Mouse (Mus musculus) MEL-GATA-1-ER (cell line): ENCODE results near the gene Rps6ka2.
"Not testable (repeated sequence)": the region's sequence is repeated elsewhere in the genome, so short reads cannot be mapped to it uniquely, and the experiment has no call there.

Experiments used
- DNase-seq: peaks from one replicate; pipeline ENCODE4 v3.0.0-alpha.2; 2012; ENCODE audit warnings: low read depth; ENCODE audit errors: extremely low read depth

The Rps6ka2 gene

DNA sequence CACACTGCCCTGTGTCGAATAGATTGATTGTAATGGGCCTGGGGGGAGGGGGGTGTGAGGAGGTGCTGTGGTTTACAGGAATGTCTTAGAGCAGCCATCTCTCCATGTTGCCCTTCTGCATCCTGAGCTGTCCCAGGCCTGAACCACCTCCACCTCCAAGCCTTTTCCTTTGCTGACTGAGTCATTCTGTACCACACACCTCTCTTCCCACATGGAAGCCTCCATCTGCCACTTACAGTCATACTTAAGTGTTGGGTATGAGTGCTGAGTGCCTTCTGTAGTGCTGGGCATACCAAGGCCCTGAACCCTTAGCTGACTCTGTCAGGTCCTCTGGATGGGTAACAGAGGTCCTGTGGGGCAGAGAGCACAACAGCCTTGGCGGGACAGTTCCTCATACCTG lies 97.9 kb downstream of the Rps6ka2 start:
- DNase-seq, result no peak

DNA sequence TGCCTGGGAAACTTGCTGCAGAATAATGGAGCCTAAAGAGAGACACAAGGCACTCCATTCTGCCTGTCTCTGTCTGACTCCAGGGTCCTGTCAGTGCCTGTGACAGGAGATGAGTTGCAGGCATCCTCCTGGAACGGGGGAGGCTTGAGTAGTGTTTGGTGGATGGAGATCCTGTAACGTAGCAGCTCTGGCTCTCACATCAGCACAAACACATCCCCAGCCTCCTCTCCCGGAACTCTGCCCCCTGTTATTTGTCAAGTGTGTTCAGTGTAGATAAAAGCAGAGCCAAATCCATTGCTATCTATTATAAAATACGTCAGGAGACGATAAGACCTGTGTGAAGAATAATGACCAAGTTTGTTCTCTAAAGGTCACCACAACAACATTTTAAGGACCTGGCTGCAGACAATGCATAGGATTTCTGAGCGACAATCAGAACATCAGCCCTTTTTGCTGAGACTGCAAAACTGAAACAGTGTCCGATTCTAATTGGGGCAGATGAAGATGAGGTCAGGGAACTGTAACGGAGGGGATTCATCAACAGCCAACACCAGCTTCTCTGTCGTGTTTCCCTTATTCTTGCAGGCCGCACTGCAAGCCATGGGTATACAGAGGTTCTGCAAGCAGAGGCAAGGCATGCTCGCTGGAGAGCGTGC lies 99.4 kb downstream of the Rps6ka2 start:
- DNase-seq, result peak; percentile 2

DNA sequence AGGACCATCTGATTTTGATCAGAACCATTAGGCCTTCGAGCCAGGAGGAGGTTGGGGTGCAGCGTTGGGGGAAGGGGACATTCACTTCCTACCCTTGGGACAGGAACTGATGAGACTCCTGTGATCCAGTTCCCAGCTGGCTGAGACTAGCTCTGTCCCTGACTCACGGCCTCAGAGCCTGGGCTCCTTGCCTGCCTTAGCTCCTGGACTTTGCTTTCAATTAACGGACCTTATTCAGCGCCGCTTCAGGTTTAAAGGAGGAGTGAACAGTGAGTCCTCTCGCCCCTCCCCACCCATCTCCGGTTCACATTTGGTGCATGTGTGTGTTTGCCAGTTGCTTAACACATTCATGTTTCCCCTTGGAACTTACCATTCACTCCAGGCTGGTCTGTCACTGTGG lies 100.6 kb downstream of the Rps6ka2 start:
- no peak for DNase-seq

- no peak for DNase-seq
Observed at GRCm38 (mm10) chr17:7271522-7272134, 101.7 kb downstream of the Rps6ka2 start.

- DNase-seq, result no peak
Observed at GRCm38 (mm10) chr17:7273054-7273453, 103.1 kb downstream of the Rps6ka2 start.

DNA sequence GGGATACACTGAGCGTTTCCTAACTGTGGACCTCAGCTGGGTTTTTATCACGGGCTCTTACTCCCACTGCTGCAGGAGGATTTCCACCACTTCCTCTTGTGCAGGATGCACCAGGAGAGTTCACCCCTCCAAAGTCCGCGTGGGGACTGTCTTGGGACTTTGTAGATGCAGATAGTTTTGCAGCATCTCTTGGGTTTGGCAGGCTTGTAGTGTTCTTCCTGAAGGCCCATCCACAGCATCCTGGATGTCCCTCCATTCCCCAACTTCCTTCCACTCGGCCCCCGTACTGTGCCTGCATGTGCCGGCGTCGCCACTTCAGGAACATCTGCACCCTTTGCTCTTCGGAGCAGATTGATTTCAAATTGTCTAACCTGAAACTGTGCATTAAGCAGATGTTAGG lies 103.9 kb downstream of the Rps6ka2 start:
- DNase-seq, result no peak

GRCm38 (mm10) chr17:7278702-7279242 lies 108.9 kb downstream of the Rps6ka2 start:
- DNase-seq, result no peak

- no peak for DNase-seq
Observed at GRCm38 (mm10) chr17:7279251-7279650, 109.3 kb downstream of the Rps6ka2 start.

DNA sequence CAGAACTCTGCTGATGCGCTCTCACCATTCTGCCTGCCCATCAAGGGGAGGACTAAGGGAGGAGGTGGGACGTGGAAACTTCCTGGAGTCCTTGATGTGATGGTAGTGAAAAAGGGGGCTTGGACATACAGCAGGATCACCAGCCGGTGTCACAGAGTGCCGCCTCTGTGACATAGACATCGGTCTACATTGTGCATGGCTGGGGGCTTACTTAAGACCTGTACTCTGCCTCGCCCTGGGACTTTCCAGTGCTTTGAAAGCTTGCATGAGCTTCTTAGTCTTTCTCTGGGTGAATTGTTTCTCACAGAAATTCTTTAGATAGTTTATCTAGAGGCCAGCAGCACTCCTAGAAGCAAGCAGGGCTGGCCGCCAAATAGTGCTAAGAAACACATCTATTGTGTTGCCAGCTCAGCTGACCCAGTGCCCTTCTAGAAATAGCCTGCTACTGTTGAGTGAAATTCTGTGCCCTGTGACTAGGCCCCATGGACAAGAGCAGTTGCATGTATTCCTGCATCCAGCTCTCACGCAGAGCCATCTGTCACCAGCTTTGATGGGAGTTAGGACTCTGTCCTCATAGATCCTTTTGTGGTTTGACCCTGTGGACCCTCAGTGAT lies 114.5 kb downstream of the Rps6ka2 start:
- DNase-seq, result no peak

DNA sequence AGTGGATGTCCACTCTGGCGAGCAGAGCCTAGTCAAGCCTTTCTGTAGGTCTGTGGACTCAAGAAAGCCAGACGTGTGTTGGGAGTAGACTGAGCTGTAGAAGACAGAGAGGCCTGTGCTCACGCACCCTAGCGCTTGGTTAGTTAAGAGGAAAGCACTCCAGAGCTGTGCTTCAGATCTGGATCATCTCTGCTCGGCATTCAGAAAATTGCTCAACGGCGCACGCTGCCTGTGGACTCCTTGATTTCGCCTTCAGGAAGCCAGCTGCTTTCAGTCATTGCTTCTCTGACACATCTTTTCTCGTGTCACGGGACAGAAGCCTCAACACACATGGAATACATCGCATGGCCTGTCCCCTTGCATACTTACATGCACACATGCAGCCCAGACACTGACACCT lies 115.4 kb downstream of the Rps6ka2 start:
- no peak for DNase-seq

- DNase-seq, result no peak
Observed at GRCm38 (mm10) chr17:7286422-7287050, 116.6 kb downstream of the Rps6ka2 start.

DNA sequence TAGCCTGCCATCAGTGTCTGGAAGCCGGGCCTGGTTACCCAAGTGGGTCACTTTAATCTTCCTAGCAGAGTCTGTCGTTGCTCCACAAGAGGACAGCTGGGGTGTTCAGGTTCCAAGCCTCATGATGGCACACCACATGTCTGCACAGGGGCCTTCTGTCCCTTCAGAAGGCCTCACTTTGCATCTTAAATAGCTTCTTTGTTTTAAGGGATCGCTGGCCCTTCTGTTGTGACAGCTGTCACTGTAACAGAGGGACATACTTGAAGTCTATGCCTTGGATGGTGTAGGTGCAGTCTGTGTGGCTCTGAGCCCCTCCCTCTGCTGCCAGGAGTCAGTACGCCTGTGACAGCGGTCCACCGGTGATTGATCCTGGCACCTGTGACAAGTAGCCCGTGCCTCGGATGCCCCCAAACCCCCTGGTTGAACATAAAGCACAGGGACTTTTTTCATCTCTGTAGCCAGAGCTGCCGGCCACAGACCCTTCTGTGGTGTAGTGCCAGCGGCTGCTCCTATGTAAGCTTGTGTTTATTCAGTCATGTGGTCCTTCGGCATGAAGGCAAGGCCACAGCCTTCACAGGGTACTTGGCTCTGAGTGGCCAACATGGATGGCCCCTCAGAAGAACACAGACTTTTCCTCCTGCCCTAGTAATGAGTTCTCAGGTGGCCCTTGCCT lies 122.2 kb downstream of the Rps6ka2 start:
- no peak for DNase-seq

DNA sequence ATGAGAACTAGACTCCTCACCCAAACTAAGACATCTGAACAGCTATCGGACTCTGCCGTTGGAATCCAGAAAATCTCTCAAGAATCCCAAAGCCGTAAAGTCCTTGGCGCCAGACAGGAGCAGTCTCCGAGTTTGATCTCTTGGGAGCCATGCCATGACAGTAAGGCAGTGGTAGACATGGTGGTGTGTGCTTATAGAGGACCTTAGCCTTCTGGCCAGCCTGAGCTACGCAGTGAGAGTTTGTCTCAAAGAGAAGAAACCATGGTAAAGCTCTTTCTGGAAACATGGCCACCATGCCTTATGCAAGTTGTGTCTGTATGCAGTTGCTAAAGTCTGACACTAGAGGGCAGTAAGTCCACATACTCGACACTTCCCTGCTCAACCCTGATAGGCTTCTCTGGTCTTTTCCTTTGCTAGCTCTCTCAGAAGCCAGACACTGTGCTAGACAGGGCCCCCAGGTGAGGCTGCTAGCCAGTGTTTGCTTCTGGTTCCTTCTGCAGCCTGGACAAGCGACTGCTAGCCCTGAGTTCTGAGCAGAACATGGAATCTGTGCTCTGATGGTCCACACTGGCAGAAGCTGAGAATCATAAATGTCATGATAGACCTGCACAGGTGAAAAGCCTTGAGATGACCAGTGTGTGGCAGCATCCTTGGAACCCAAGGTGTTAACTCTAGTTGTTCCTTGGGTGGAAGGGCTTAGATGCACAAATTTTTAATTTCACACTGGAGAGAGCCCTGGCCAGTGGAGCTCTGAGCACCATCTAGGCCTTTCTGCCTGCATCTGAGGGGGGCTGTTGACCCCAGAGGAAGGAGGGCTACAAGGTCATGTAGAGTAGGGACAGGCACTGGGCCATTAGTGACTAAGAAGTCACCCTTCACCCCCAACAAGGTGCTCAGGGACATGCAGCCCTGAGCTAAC lies 136.6 kb downstream of the Rps6ka2 start:
- DNase-seq, result not testable (repeated sequence)

DNA sequence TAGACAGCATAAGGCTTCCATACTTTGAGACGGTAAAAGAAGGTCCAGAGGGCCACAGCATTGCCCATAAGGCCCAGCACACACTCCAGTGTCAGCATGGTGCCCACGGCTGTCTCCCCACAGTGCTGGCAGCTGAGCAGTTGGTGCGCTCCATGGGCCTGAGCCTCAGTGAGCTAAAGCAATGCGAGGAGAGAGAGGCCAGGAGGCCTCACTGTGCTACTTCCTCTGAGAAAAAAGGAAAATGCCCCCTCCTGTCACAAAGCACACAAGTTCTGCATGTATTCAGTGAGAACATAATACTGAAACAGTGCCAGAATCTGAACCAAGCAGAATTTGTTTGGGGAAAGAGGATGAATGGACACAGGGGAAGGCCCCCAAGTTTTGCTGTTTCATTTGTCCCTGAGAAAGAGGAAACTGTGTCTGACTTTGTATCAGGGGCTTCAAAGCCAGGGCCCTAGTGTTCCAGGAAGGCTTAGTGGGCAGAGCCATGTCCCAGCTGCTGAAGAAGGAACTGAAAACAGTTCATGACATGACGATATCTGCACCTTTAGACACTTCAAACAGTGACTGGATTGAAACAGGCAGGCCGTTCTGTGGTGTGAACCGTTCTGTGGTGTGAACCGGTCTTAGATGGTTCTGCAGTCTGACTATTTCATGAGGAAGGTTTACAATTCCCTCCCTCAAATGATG lies 145.9 kb downstream of the Rps6ka2 start:
- DNase-seq, result not testable (repeated sequence)

- DNase-seq, result not testable (repeated sequence)
Observed at GRCm38 (mm10) chr17:7319789-7320188, 149.9 kb downstream of the Rps6ka2 start.

- DNase-seq, result not testable (repeated sequence)
Observed at GRCm38 (mm10) chr17:7324346-7324745, 154.4 kb downstream of the Rps6ka2 start, which contains the start of gene Tcp10a. Gene Tcp10a (plus strand): TSS chr17:7324646.

GRCm38 (mm10) chr17:7326415-7326814 lies 156.5 kb downstream of the Rps6ka2 start:
- not testable (repeated sequence) for DNase-seq

GRCm38 (mm10) chr17:7332745-7333144 lies 162.8 kb downstream of the Rps6ka2 start:
- DNase-seq, result not testable (repeated sequence)

DNA sequence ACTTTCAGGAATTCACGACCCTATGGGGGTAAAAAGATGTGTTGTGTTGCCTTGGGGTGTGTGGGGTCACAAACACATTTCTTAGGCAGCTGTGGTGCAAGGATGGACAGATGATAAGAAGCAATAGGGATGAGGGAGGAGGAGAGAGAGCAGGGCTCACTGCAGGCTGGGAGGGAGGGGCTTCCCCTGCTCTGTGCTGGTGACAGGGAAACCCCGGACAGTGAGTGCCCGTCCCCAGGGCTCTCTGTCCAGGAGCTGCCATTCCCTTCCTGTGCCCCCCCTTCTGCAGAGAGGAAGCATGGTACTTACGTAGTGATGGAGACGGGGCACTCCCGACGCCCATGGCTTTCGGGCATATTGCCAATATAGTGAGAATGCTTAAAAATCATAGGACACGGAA lies 167.5 kb downstream of the Rps6ka2 start:
- not testable (repeated sequence) for DNase-seq

DNA sequence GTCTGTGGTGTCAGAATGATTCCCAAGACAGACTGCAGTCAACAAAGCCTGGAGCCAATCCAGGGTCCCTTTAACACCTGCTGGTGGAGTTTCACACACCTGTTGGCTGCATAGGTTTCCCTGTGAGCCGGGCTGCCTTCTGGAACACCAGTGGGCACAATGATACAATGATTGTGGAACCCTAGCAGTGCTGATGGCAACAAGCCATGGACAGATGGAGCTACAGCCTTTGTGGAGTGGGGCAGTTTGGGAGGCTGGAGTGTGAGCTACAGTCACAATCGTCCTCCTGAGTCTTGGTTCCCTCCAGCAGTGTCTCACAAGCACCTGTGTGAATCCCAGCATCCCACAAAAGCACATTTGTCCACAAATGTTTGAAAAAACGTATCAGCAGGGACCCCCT lies 178.8 kb downstream of the Rps6ka2 start:
- not testable (repeated sequence) for DNase-seq
